Mouse (Mus musculus) embryo, embryonic 11.5 days (tissue): ENCODE measurements around the gene Stau1.
A peak's percentile ranks its signal among the peaks of the same experiment; 100 is the strongest.

ENCODE experiments used
- DNase-seq: peaks from one replicate; pipeline ENCODE4 v3.0.0-alpha.2; 2012; ENCODE audit warnings: low read depth, low spot score

Stau1 gene

DNA sequence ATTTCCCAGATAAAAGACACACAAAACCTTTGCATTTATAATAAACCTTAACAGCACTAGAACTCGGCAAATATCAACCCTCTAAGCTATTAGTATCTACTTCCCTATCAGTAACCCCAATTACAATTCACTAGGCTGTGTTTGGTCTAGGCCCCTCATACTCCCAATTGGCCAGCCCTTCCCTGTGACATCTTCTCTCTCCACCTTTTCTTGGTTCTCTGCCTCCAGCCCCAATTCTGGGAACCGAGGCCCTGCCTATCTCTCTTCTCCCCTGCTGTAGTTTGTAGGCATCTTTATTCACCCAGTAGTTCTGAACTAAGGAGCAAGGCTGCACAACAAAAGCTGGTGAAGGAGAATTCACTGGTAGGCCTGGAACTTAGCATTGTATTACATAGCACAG, 72.1 kb downstream of the Stau1 start:
- DNase-seq, result no peak

DNA sequence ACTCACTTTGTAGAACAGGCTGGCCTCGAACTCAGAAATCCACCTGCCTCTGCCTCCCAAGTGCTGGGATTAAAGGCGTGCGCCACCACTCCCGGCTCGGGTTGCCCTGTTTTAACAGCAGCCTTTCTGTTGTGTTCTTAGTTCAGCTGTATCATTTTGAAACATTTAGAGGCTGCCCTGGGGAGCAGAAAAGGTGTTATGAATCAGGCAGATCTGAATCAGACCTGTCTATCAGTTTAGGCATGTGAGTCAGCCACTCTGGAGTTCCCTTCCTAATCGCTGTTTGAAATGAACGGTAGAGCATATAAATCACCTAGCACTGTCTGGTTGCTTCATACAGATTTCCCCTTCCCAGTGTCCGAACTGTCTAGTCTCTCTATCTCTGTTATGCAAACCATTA, 85.6 kb downstream of the Stau1 start:
- DNase-seq, result no peak

DNA sequence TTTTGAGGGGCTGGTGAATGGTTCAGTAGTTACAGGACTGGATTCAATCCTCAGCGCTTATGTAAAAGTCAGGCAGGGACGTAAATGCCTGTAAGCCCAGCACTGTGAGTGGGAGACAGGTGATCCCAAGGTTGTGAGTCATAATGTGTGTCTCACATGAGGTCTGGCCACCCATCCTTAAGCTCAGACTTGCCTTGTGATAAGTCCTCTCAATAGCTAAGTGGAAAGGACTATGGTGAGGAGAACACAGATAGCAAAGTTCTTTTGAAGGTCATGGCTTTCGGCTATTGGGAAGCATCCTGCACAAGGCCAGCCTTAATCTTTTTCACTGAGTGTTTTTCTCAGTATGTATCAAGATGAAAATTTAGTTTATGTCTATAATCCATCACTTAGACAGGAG, 86.4 kb downstream of the Stau1 start:
- DNase-seq, result no peak

DNA sequence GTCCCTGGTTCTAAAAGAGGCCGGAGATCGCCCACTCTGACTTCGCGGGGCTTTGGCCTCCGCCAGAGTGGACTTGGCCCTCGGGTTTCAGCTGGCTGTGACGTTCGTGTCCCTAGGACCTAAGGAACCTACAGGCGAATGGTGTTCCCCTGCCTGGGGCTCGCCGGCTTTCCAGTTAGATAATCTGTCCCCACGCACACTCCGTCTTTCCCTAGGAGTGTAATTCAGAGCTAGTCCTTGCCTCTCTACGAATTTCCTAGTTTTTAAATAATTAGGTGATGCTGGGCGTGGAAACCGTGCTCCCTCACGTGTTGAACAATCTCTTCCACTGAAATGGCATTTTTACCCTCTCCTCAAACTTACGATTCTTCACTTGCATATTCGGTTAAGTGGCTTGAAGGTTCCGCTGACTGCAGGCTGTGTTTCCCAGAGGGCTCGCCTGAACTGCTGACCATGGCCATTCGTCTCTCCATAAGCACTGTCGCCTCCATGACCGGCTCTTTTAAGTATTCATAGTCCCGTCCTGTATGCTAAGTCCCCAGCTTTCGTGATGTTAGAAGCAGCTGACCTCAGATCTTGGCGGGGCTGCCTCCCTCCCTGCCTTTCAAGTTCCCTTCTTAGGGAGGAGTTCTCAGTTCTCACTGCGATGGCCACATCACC, 89.4 kb downstream of the Stau1 start:
- DNase-seq, result no peak

DNA sequence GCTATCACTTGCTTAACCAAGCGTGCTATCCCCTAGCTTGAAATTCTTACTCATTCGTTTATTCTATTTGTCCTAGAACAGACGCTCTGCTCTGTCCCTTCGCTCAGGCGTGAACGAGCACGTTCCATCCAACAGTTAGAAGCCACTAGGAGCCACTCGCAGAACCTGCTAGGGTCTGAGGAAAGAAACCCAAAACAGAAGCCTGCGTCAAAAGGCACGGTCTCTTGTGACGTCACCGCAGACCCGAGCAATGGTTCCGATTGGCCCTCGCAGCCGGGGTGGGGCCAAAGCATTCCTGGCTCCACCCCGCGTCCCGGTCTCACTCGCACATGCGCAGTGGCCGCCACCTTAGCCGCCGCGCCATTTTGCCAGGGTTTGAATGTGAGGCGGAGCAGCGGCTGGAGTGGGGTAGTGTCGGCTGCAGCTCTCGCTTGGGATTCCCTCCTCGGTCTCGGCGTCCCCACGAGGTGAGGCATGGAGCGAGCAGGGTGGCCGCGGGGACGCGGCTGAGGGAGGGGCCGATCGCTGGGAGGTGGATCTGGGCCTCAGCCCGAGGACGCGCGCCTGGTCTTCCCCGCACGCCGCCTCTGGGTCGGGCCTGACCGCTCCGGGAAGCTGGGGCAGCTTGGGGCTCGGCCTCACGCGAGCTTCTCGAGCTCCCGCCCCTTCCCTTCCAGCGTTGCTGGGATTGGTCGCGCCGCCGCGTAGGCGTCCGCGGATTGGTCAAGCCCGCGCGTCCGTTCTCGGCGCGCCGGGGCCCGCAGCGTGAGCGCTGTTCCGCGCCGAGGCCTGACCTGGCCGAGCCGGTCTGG, 90.2 kb downstream of the Stau1 start, which contains the start of gene Cse1l:
TSS of gene Cse1l (plus strand) at position 330 of the 812 bp plus-strand sequence.
- DNase-seq, result peak; percentile 97

DNA sequence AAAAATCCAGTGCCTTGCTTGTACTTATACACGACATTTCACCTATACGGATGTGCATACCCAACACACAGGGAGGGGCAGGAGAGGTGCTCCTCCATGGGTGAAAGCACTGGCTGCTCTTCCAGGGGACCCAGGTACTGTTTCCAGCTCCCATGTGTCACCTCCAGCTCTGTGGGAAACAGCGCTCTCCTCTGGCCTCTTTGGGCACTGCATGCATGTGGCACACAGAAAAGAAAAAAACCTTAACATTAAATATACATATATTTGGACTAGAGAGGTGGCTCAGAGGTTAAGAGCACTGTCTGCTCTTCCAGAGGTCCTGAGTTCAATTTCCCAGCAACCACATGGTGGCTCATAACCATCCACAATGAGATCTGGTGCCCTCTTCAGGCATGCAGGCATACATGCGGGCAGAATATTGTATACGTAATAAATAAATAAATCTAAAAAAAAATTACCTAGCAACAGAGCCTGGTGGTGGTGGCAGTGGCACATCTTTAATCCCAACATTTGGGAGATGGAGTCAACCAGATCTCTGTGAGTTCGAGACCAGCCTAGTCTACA, 92.3 kb downstream of the Stau1 start:
- no peak for DNase-seq

DNA sequence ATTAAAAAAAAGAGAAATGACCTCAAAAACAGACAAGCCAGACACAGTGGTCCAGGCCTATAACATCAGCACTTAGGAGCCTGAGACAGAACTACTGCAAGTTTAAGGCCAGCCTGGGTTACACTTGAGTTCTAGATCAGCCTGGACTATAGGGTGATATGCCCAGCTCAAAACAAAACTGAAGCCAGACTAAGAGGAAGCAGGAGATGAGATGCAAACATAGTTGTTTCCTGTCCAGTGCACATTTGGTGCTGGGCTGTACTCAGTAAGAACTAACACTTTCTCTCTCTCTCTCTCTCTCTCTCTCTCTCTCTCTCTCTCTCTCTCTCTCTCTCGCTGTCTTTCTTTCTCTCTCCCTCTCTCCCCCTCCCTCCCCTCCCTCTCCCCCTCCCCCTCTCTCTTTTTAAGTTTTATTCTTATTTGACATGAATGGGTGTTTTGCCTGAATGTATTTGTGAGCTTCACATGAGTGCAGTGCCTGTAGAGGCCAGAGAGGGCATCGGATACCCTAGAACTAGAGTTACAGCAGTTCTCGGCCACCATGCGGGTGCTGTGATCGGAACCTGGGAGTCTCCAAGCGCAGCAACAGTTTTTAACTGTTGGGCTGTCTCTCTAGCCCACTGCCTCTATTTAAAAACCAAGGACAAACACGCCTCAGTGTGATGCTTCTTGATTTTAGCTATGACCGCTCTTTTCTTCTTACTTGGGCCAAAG, 95.2 kb downstream of the Stau1 start:
- DNase-seq, result no peak

DNA sequence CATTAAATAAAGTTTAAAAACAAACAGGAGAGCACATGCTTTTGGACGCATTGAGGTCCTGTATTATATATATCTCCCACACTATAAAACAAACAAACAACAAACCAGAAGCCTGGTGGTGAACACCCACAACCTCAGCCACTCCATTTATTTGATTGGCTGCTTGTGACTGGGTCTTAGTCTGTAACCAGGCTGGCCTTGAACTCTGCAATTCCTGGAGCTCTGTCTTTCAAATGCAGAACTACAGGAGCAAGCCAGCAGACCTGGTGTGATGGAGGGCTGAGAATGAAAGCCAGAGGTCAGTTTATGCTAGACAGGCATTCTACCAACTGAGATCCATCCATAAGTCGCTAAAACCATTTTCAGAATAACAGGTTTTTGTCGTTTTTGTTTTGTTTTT, 96.4 kb downstream of the Stau1 start:
- DNase-seq, result no peak

DNA sequence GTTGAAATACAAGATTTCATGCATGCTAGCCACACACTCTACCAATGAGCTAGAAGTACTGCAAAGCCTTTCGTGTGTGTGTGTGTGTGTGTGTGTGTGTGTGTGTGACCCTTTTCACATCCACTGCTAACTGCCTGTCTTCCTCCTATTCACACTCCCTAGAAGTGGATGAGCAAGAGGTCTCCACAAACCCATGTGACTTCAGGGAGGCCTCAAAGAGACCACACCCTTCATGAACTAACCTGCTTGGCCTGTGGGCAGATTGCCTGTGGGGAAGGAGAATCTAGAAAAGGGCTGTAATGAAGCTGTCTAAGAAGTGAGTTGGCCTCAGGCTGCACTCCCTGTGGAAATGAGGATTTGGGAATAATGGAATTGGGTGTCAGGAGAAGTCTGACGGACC, 96.9 kb downstream of the Stau1 start:
- DNase-seq, result no peak
